Mouse (Mus musculus) frontal cortex, postnatal 14 days (tissue): ENCODE results near the gene Ift172.
A peak's percentile ranks its signal among the peaks of the same experiment; 100 is the strongest.

Experiments
- DNase-seq, 2 experiments: peaks; one replicate each; pipeline ENCODE4 v3.0.0; 2022; ENCODE audit warnings: low spot score in 2 of 2

Ift172 gene

GRCm38 (mm10) chr5:31290521-31291360 lies at the start of gene Ift172:
Gene Ift172, minus strand, starts transcription at chr5:31291116.
- peak; percentile 91 to 95 for DNase-seq

- DNase-seq = peak; percentile 9 to 25
Observed at GRCm38 (mm10) chr5:31328255-31328654, 37.3 kb upstream of the Ift172 start.

GRCm38 (mm10) chr5:31326850-31327249 lies 35.9 kb upstream of the Ift172 start:
- no peak for DNase-seq

GRCm38 (mm10) chr5:31324085-31324484 lies 33.2 kb upstream of the Ift172 start:
- DNase-seq = no peak

- DNase-seq = no peak
Observed at GRCm38 (mm10) chr5:31322776-31323175, 31.9 kb upstream of the Ift172 start.

- DNase-seq = no peak
Observed at GRCm38 (mm10) chr5:31312806-31313205, 21.9 kb upstream of the Ift172 start.

- no peak for DNase-seq
Observed at GRCm38 (mm10) chr5:31303093-31303492, 12.2 kb upstream of the Ift172 start.

- no peak for DNase-seq
Observed at GRCm38 (mm10) chr5:31301866-31302265, 10.9 kb upstream of the Ift172 start.

GRCm38 (mm10) chr5:31298486-31298885 lies 7.6 kb upstream of the Ift172 start:
- no peak for DNase-seq

- no peak for DNase-seq
Observed at GRCm38 (mm10) chr5:31297981-31298380, 7.1 kb upstream of the Ift172 start.

GRCm38 (mm10) chr5:31297047-31297757 lies 6.3 kb upstream of the Ift172 start, which contains the start of gene Gckr:
Gene Gckr, plus strand, starts transcription at chr5:31297443.
- no peak for DNase-seq

- DNase-seq = peak in 1 of 2 experiments; percentile 48
Observed at GRCm38 (mm10) chr5:31295606-31296141, 4.8 kb upstream of the Ift172 start, which contains the start of gene Fndc4. Gene Fndc4, minus strand, starts transcription at chr5:31296080.

GRCm38 (mm10) chr5:31294964-31295605 lies 4.2 kb upstream of the Ift172 start:
- no peak for DNase-seq

GRCm38 (mm10) chr5:31291361-31291688 lies 409 bp upstream of the Ift172 start:
- no peak for DNase-seq

- no peak for DNase-seq
Observed at GRCm38 (mm10) chr5:31289626-31290230, 1.2 kb downstream of the Ift172 start.

GRCm38 (mm10) chr5:31288655-31289054 lies 2.3 kb downstream of the Ift172 start:
- no peak for DNase-seq

- DNase-seq = no peak
Observed at GRCm38 (mm10) chr5:31288225-31288624, 2.7 kb downstream of the Ift172 start.

- no peak for DNase-seq
Observed at GRCm38 (mm10) chr5:31279245-31279988, 11.5 kb downstream of the Ift172 start.

GRCm38 (mm10) chr5:31273018-31273417 lies 17.9 kb downstream of the Ift172 start:
- DNase-seq = no peak

- DNase-seq = no peak
Observed at GRCm38 (mm10) chr5:31267686-31268085, 23.2 kb downstream of the Ift172 start.

GRCm38 (mm10) chr5:31266101-31266500 lies 24.8 kb downstream of the Ift172 start:
- DNase-seq = no peak
